Mouse (Mus musculus): ENCODE data around the gene Was. TPM values are rescaled to one million over a fixed set of nuclear protein-coding genes. Genes with fewer than 3 reads are reported as not detected.
"Not testable (repeated sequence)": the region's sequence is repeated elsewhere in the genome, so short reads cannot be mapped to it uniquely, and the experiment has no call there.

Gene Was
- total RNA-seq, 2 experiments from 2014 or later, result 1.5 to 1.6 TPM

DNA sequence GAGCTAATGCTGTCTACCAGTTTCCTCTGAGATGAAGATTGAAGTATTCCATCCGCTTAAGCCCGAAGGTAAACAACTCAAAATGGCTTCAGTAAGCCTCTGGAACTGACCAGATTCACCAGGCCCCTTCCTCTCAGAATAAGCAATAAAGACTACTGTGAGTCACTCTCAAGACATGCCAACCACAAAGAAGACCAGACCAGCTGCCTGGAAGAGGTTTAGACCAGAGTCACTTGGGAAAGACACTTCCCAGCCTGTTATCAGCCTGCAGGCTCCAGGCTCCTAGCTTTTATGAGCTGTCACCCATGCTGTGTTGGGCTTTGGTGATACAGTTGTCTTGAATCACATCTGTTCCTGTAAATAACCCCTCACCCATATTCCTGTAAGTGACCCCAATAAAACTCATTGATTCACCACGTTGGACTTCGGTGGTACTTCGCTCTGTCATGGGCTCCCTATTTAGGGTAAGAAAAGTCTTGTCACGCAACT, 5.5 kb downstream of the Was start:
- intact Hi-C loops (cut with DNase I), result no loop called here
- DNase-seq (ENCODE audit: low spot score in 2 of 2), result no peak

DNA sequence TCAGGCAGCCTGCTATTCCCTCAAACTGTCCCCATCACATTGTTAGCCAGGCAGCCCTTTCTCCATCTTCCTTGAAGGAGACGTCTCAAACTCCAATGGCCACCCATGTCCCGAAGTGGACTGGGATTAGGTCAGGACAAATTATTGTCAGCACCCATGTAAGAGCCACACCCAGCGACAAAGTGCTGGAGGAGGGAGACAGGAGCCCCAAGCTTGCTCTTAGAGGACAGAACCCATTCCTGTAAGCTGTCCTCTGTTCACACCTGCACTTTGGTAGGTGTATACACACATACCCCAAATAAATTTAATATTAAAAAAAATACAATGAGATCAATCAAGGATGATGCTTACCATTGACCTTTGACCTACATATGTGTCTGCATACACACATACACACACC, 15.2 kb downstream of the Was start:
- no peak for DNase-seq (ENCODE audit: low spot score in 2 of 2)
- intact Hi-C loops (cut with DNase I), result no loop called here

DNA sequence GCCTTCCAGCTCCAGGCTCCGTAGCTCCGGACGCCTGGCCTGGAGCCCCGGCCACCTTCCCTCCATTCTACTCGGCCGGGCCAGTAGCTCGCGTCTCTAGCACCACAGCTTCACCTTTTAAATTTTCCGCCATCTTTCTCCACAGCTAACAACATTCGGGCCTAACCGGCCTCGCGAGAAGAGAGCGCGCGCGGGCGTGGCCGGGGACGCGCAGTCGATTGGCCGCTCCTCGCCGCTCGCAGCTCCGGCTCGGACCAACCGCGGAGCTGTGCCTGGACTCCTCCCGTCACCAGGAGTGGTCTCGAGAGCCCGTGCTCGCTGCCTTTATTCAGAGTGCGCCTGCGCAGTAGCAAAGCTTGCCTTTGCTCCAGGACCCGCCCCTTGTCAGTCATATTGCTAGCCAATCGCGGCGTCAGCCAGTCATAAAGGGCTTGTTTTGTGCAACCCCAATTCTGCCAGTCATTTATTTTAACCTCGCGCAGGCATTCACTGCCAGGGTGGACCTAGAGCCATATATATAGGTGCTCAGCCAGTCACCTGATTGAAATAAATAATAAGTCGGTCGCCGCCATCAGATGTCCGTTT, 15.8 kb downstream of the Was start, which contains the start of gene Suv39h1:
Gene Suv39h1, minus strand, starts transcription at position 331 of the 585 bp plus-strand sequence.
- intact Hi-C loops (cut with DNase I), result loop anchor here (5.0 kb wide), 1 partner anchor 127 kb away; the partner anchor contains the start of gene Hdac6
- DNase-seq (ENCODE audit: low spot score in 2 of 2), result peak; percentile 91

DNA sequence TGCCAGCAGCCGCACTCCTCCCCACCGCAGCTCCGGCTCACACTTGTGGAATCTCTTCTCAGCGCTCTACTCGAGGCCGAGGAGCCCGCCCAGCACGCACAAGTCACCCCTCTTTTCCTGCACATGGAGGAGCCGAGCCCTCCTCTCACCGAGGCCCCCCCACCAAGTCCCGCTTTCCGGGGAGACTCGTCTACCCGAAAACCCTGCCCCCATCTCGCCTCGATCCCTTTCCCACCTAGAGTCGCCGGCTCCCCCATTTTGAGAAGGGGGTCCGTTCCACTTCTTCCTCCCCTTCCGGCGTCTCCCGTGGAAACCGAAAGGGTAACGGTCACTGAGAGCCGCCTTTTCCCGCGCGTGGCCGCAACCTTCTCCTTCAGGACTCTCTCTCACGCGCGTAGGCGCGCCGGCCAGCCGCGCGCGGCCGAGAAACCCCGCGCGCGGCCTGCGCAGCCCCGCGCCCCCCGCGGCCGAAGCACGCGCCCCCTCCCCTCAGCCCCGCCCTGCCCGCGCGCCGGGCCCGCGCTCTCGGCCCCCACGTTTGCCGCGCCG, 16.3 kb downstream of the Was start:
- intact Hi-C loops (cut with DNase I), result loop anchor here (5.0 kb wide), 1 partner anchor 127 kb away; the partner anchor contains the start of gene Hdac6

DNA sequence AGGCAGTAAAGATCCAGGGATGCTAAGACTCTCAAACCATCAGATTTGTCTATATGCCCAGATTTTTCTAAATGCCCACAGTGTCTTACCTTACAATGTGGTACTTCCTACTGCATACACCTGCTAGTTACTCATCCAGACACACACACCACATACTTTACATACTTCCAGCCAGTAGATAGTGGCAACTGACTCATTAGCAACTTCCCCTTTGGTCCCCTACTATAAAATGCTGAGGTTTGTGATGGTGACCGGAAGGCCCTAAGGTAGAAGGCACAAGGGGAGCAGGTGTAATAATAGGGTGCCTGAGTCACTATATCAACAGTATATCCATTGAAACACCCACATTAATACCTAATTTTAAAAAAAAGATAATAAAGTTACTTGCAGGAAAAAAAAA, 21.1 kb downstream of the Was start:
- DNase-seq (ENCODE audit: low spot score in 2 of 2), result no peak
- intact Hi-C loops (cut with DNase I), result no loop called here

More for the DNA sequence above, 16.3 kb downstream of the Was start:
- peak; percentile 5 to 8 for DNase-seq (ENCODE audit: low spot score in 2 of 2)

DNA sequence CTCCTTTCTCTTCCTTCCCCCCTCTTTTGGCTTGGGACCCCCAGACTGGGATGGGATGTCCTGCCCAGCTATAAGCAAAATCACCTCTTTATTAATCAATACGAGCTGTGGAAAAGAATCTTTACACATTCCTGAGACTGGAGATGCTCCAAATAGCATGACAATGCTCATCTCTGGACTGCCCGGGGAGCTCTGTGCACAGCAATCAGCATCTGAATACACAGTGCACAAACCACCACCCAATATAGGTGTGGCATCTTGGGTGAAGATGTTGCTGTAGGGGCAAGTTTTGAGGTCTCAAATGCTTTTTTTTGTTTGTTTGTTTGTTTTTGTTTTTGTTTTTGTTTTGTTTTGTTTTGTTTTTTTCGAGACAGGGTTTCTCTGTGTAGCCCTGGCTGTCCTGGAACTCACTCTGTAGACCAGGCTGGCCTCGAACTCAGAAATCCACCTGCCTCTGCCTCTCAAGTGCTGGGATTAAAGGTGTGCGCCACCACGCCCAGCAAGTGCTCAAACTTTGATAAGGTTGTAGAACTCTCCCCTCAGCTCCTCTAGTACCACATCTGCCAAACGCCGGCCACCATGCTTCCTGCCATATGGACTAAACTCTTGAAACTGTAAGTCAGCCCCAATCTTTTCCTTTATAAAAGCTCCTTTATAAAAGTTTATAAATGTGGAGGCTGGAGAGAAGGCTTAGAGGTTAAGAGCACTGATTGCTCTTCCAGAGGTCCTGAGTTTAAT, 39.1 kb downstream of the Was start:
- intact Hi-C loops (cut with DNase I); DNase-seq (ENCODE audit: low spot score in 2 of 2): not testable (repeated sequence)

DNA sequence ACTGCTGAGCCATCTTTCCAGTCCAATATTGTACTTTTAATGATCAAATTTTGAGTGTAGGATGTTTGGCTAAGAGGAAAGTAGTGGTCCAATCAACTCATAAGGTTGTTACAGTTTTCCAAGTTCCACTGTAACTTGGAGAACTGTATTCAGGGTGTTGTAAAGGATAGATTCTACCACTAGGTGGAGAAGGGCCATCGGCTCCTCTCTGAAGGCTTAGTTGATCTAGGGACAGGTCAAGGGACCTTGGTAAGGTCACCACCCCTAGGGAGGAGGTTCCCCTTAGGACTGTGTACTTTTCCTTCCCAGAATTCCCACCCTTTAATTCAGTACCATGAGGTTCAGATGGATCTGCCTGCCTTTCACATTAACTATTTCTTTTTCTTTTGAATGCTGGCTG, 57.3 kb downstream of the Was start:
- intact Hi-C loops (cut with DNase I), result no loop called here
- DNase-seq (ENCODE audit: low spot score in 2 of 2), result no peak

Other genes with a start within 250 kb of the Was start
- 10 to 100 TPM; 79.5 to 82.3 TPM for gene Otud5, start 249.1 kb downstream of the Was start, total RNA-seq (2021)
- 10 to 100 TPM; 50.7 to 52.1 TPM for gene Pim2, start 212.2 kb downstream of the Was start, total RNA-seq (2021)
- 10 to 100 TPM; 41.3 to 44.5 TPM for gene Slc35a2, start 206.5 kb downstream of the Was start, total RNA-seq (2021)
- 10 to 100 TPM; 76.0 to 89.2 TPM for gene Pqbp1, start 191.2 kb downstream of the Was start, total RNA-seq (2021)
- gene Timm17b, start 191.1 kb downstream of the Was start, total RNA-seq (2021), result 10 to 100 TPM; 24.5 to 24.8 TPM
- gene Gm10491, start 182.7 kb downstream of the Was start, total RNA-seq (2021), result not detected
- gene Gm10490, start 181.0 kb downstream of the Was start, total RNA-seq (2021), result not detected
- 100 to 1,000 TPM; 432 to 536 TPM for gene Pcsk1n, start 170.7 kb downstream of the Was start, total RNA-seq (2021)
- gene Eras, start 161.9 kb downstream of the Was start, total RNA-seq (2021), result not detected
- gene Hdac6, start 142.6 kb downstream of the Was start, total RNA-seq (2021), result 10 to 100 TPM; 42.8 to 57.2 TPM
- gene Gata1, start 112.4 kb downstream of the Was start, total RNA-seq (2021), result not detected
- under 1 TPM in 1 of 2 experiments, not detected in 1; 0.69 TPM for gene Glod5, start 72.0 kb downstream of the Was start, total RNA-seq (2021)
- gene Suv39h1, start 15.7 kb downstream of the Was start, total RNA-seq (2021), result 10 to 100 TPM; 28.3 TPM
- gene Wdr13, start 42.4 kb upstream of the Was start, total RNA-seq (2021), result 100 to 1,000 TPM; 203 TPM
- gene Rbm3, start 55.4 kb upstream of the Was start, total RNA-seq (2021), result 100 to 1,000 TPM; 124 to 126 TPM
- gene Tbc1d25, start 85.7 kb upstream of the Was start, total RNA-seq (2021), result 10 to 100 TPM; 15.9 to 16.8 TPM
- 10 to 100 TPM; 33.5 to 35.9 TPM for gene Ebp, start 103.0 kb upstream of the Was start, total RNA-seq (2021)
- gene Porcn, start 116.0 kb upstream of the Was start, total RNA-seq (2021), result 10 to 100 TPM; 74.4 to 76.7 TPM
- gene Ftsj1, start 161.9 kb upstream of the Was start, total RNA-seq (2021), result 10 to 100 TPM; 22.8 to 27.2 TPM
- 1 to 10 TPM; 2.3 to 4.3 TPM for gene Slc38a5, start 180.6 kb upstream of the Was start, total RNA-seq (2021)
- not detected for gene Ssxb10, start 236.9 kb upstream of the Was start, total RNA-seq (2021)

All from left cerebral cortex, postnatal 36 days (tissue).